Mouse (Mus musculus) bone marrow, adult 2 months (tissue): ENCODE data around the gene Nme7.

Experiments used
- CTCF ChIP-seq: fragments of 200-500 bp; IDR thresholded peaks from 2 replicates; pipeline ENCODE4 v1.5.1; 2011; ENCODE audit warnings: low read length, control low read depth; ENCODE audit not compliant: control insufficient read depth, insufficient read depth
- POLR2A ChIP-seq: fragments of 200-500 bp; IDR thresholded peaks from 2 replicates; pipeline ENCODE4 v1.6.1; 2011; ENCODE audit warnings: low read depth, mild to moderate bottlenecking, control low read depth, low read length, borderline replicate concordance; ENCODE audit not compliant: control insufficient read depth

- no peak for TF ChIP-seq CTCF
- TF ChIP-seq POLR2A: no peak
Measured at GRCm38 (mm10) chr1:164474778-164475511, 171.0 kb downstream of the Nme7 start.
